19 mouse cellular contexts compared by ENCODE assay signal in genomic region chr11:101334023-101334422, GRCm38 (mm10). TPM values are rescaled to one million over a fixed set of nuclear protein-coding genes. Genes with fewer than 3 reads are reported as not detected.
A peak's percentile ranks its signal among the peaks of the same experiment; 100 is the strongest.
DNase-seq lines count a peak whose midpoint lies in the region; ATAC-seq and TF ChIP-seq lines count a peak whose summit lies in the region.
"Had no signal": no experiment of that assay in that cellular context is flagged by ENCODE, and none has a peak within 500 bp of the region (broad histone marks: within the 10 kb centered on the region; RNA-seq: fewer than 3 reads in every experiment).

No protein-coding gene starts in this region.

- H3K4me1 ChIP-seq in lung, embryonic 15.5 days, result peaks cover 6% of the 10 kb centered on the region

- peak overlapping the region; percentile 65 for H3K4me3 ChIP-seq in gastrocnemius, adult 2 months
- no peak overlapping the region for H3K4me3 ChIP-seq in lung, embryonic 15.5 days
- H3K4me3 ChIP-seq: embryonic facial prominence, embryonic 13.5 days had no signal

- no peaks in the 10 kb centered on the region for H3K36me3 ChIP-seq in lung, embryonic 15.5 days
- H3K36me3 ChIP-seq: embryonic facial prominence, embryonic 13.5 days had no signal

- intact Hi-C loops in gastrocnemius, adult 2 months (cut with DNase I), result no loop called here

- H3K9me3 ChIP-seq in lung, embryonic 15.5 days, result no peaks in the 10 kb centered on the region
- H3K9me3 ChIP-seq: embryonic facial prominence, embryonic 13.5 days had no signal

- no peak overlapping the region for H3K9ac ChIP-seq in lung, embryonic 15.5 days
- H3K9ac ChIP-seq: embryonic facial prominence, embryonic 13.5 days had no signal

- H3K4me2 ChIP-seq in lung, embryonic 15.5 days, result 0 out of 2 replicates have a peak overlapping the region, but pooled peaks have one; percentile 4
- H3K4me2 ChIP-seq: embryonic facial prominence, embryonic 13.5 days had no signal

- 46% methylated on average over 10 of the region's 10 CpGs for WGBS in lung, embryonic 15.5 days

- ATAC-seq in lung, embryonic 15.5 days (ENCODE audit: borderline replicate concordance, extremely low read depth, low FRiP score, low TSS enrichment), result no peak
- ATAC-seq: hindbrain, postnatal 0 days had no signal

- no peak for TF ChIP-seq CTCF in gastrocnemius, adult 2 months (IDR thresholded peaks at IDR 0.05)

- H3K27ac ChIP-seq in gastrocnemius, adult 2 months, result peak overlapping the region; percentile 56
- no peak overlapping the region for H3K27ac ChIP-seq in lung, embryonic 15.5 days
- H3K27ac ChIP-seq: embryonic facial prominence, embryonic 13.5 days; hindbrain, postnatal 0 days had no signal

- no peaks in the 10 kb centered on the region for H3K27me3 ChIP-seq in lung, embryonic 15.5 days
- H3K27me3 ChIP-seq: embryonic facial prominence, embryonic 13.5 days had no signal

- DNase-seq in gastrocnemius, adult 2 months, result no peak
- no peak for DNase-seq in gastrocnemius, postnatal 10 days
- no peak for DNase-seq in lung, postnatal 14 days
- peak; percentile 45 for DNase-seq in embryo, embryonic 10.5 days (ENCODE audit: low spot score)
- peak; percentile 27 for DNase-seq in retina, postnatal 1 day
- no peak for DNase-seq in urinary bladder, postnatal 25 days (ENCODE audit: low spot score)
- no peak for DNase-seq in urinary bladder, postnatal 10 days (ENCODE audit: low spot score)
- DNase-seq: cerebellum, adult 9-10 months; kidney, postnatal 10 days; right cerebral cortex, adult 18-20 months had no signal

RNA-seq across cellular contexts. Expression of gene Aoc3, which starts 3.6 kb away (rescaled TPM):
- 1 to 10 TPM; 4.0 to 6.1 TPM for total RNA-seq in gastrocnemius, adult 2 months (2021)
- 10 to 100 TPM; 25.2 to 31.0 TPM for total RNA-seq in gastrocnemius, postnatal 10 days (2021)
- polyA plus RNA-seq in lung, embryonic 15.5 days (2015; fragmentation: Nextera tagmentation; extraction: Ambion mirVana), result 1.3 and 1.4 TPM in 2 replicates
- polyA plus RNA-seq: forebrain, embryonic 11.5 days; neural tube, embryonic 14.5 days had no signal

RNA-seq across cellular contexts. Expression of gene Aoc2, which starts 9.2 kb away (rescaled TPM):
- total RNA-seq in gastrocnemius, adult 2 months (2021), result 1 to 10 TPM in 1 of 2 experiments, under 1 TPM in 1; 0.64 to 1.4 TPM
- total RNA-seq in gastrocnemius, postnatal 10 days (2021), result 1 to 10 TPM; 1.7 to 2.3 TPM
- 0.81 and 1.2 TPM in 2 replicates for polyA plus RNA-seq in lung, embryonic 15.5 days (2015; fragmentation: Nextera tagmentation; extraction: Ambion mirVana)

RNA-seq across cellular contexts. Expression of gene Psme3, which starts 18.0 kb away (rescaled TPM):
- 10 to 100 TPM; 70.0 to 71.6 TPM for total RNA-seq in gastrocnemius, adult 2 months (2021)
- total RNA-seq in gastrocnemius, postnatal 10 days (2021), result 10 to 100 TPM; 72.4 TPM
- polyA plus RNA-seq in lung, embryonic 15.5 days (2015; fragmentation: Nextera tagmentation; extraction: Ambion mirVana), result 130 and 133 TPM in 2 replicates

RNA-seq across cellular contexts. Expression of gene Becn1, which starts 31.9 kb away (rescaled TPM):
- total RNA-seq in gastrocnemius, adult 2 months (2021), result 10 to 100 TPM; 79.6 to 85.8 TPM
- total RNA-seq in gastrocnemius, postnatal 10 days (2021), result 10 to 100 TPM; 74.5 to 76.9 TPM
- 146 and 165 TPM in 2 replicates for polyA plus RNA-seq in lung, embryonic 15.5 days (2015; fragmentation: Nextera tagmentation; extraction: Ambion mirVana)

RNA-seq across cellular contexts. Expression of gene G6pc, which starts 33.3 kb away (rescaled TPM):
- not detected for total RNA-seq in gastrocnemius, adult 2 months (2021)
- under 1 TPM in 1 of 2 experiments, not detected in 1; 0.14 TPM for total RNA-seq in gastrocnemius, postnatal 10 days (2021)
- not detected in 2 replicates for polyA plus RNA-seq in lung, embryonic 15.5 days (2015; fragmentation: Nextera tagmentation; extraction: Ambion mirVana)
- total RNA-seq: layer of hippocampus, postnatal 10 days; left cerebral cortex, postnatal 36 days; MEL had no signal
- polyA plus RNA-seq: embryonic facial prominence, embryonic 13.5 days; forebrain, embryonic 11.5 days; hindbrain, postnatal 0 days; neural tube, embryonic 14.5 days; urinary bladder, adult 2 months had no signal

Comparison
In these comparisons a context has a peak if more than half of its experiments do, and no peak if none do; other contexts are left out.
1. DNase-seq: peak in embryo, embryonic 10.5 days (single experiment) and retina, postnatal 1 day (single experiment); none in gastrocnemius, adult 2 months (single experiment), gastrocnemius, postnatal 10 days (single experiment), lung, postnatal 14 days (single experiment), urinary bladder, postnatal 25 days (single experiment) and urinary bladder, postnatal 10 days (single experiment).